Mouse (Mus musculus) CD4-positive helper T cell, adult 2 months (primary cell): ENCODE results near the gene Nck2.
"Not testable (repeated sequence)": the region's sequence is repeated elsewhere in the genome, so short reads cannot be mapped to it uniquely, and the experiment has no call there.

ENCODE experiments used
- DNase-seq: peaks from one replicate; pipeline ENCODE4 v3.0.0-alpha.2; 2012; ENCODE audit warnings: low read depth, missing footprints, low spot score

The Nck2 gene

GRCm38 (mm10) chr1:43534060-43534760 is 89.8 kb downstream of the Nck2 start:
- peak; percentile 26 for DNase-seq

GRCm38 (mm10) chr1:43535519-43536000 is 91.2 kb downstream of the Nck2 start:
- DNase-seq, result no peak

GRCm38 (mm10) chr1:43536266-43536665 is 91.9 kb downstream of the Nck2 start:
- DNase-seq, result peak; percentile 59

GRCm38 (mm10) chr1:43537021-43537420 is 92.6 kb downstream of the Nck2 start:
- DNase-seq, result peak; percentile 64

- DNase-seq, result no peak
Observed at GRCm38 (mm10) chr1:43537496-43537895, 93.1 kb downstream of the Nck2 start.

- DNase-seq, result peak; percentile 76
Observed at GRCm38 (mm10) chr1:43538716-43539115, 94.3 kb downstream of the Nck2 start.

- peak; percentile 70 for DNase-seq
Observed at GRCm38 (mm10) chr1:43539689-43540380, 95.5 kb downstream of the Nck2 start.

GRCm38 (mm10) chr1:43542339-43542738 is 98.0 kb downstream of the Nck2 start:
- peak; percentile 72 for DNase-seq

GRCm38 (mm10) chr1:43547644-43548043 is 103.3 kb downstream of the Nck2 start:
- no peak for DNase-seq

GRCm38 (mm10) chr1:43548749-43549148 is 104.4 kb downstream of the Nck2 start:
- DNase-seq, result no peak

GRCm38 (mm10) chr1:43550525-43550924 is 106.1 kb downstream of the Nck2 start:
- no peak for DNase-seq

GRCm38 (mm10) chr1:43553989-43554679 is 109.8 kb downstream of the Nck2 start:
- not testable (repeated sequence) for DNase-seq

GRCm38 (mm10) chr1:43555222-43555974 is 111.0 kb downstream of the Nck2 start:
- no peak for DNase-seq

- no peak for DNase-seq
Observed at GRCm38 (mm10) chr1:43558329-43558728, 114.0 kb downstream of the Nck2 start.

- DNase-seq, result no peak
Observed at GRCm38 (mm10) chr1:43559043-43559692, 114.8 kb downstream of the Nck2 start.

- peak; percentile 61 for DNase-seq
Observed at GRCm38 (mm10) chr1:43561085-43561484, 116.7 kb downstream of the Nck2 start.

- DNase-seq, result peak; percentile 85
Observed at GRCm38 (mm10) chr1:43562002-43562666, 117.8 kb downstream of the Nck2 start.

- DNase-seq, result no peak
Observed at GRCm38 (mm10) chr1:43565260-43565659, 120.9 kb downstream of the Nck2 start.

- DNase-seq, result no peak
Observed at GRCm38 (mm10) chr1:43566677-43567377, 122.4 kb downstream of the Nck2 start.

- no peak for DNase-seq
Observed at GRCm38 (mm10) chr1:43568824-43569223, 124.4 kb downstream of the Nck2 start.
